Mouse (Mus musculus) kidney, postnatal 36 days (tissue): Measurements from ENCODE around the gene Emcn.

Experiments
- DNase-seq, 2 experiments: peaks; one replicate each; pipeline ENCODE4 v3.0.0; 2021 to 2022; ENCODE audit warnings: mixed read lengths in 2 of 2

Emcn gene

GRCm38 (mm10) chr3:137340938-137341337, at the start of gene Emcn:
Emcn (plus strand) TSS chr3:137341067.
- DNase-seq = peak; percentile 56 to 58

GRCm38 (mm10) chr3:137293174-137293591, 47.7 kb upstream of the Emcn start:
- peak; percentile 7 for DNase-seq

GRCm38 (mm10) chr3:137298230-137298629, 42.6 kb upstream of the Emcn start:
- DNase-seq = no peak

- DNase-seq = no peak
Measured at GRCm38 (mm10) chr3:137300210-137300609, 40.7 kb upstream of the Emcn start.

- DNase-seq = no peak
Measured at GRCm38 (mm10) chr3:137301195-137301594, 39.7 kb upstream of the Emcn start.

- no peak for DNase-seq
Measured at GRCm38 (mm10) chr3:137302804-137303203, 38.1 kb upstream of the Emcn start.

- no peak for DNase-seq
Measured at GRCm38 (mm10) chr3:137309959-137310358, 30.9 kb upstream of the Emcn start.

- no peak for DNase-seq
Measured at GRCm38 (mm10) chr3:137312540-137312939, 28.3 kb upstream of the Emcn start.

GRCm38 (mm10) chr3:137313775-137314362, 27.0 kb upstream of the Emcn start:
- DNase-seq = no peak

- no peak for DNase-seq
Measured at GRCm38 (mm10) chr3:137318371-137318770, 22.5 kb upstream of the Emcn start.

GRCm38 (mm10) chr3:137319950-137320349, 20.9 kb upstream of the Emcn start:
- DNase-seq = no peak

GRCm38 (mm10) chr3:137322304-137322703, 18.6 kb upstream of the Emcn start:
- peak; percentile 53 to 67 for DNase-seq

GRCm38 (mm10) chr3:137329898-137330297, 11.0 kb upstream of the Emcn start:
- DNase-seq = no peak

- peak in 1 of 2 experiments; percentile 17 for DNase-seq
Measured at GRCm38 (mm10) chr3:137330950-137331349, 9.9 kb upstream of the Emcn start.

- DNase-seq = no peak
Measured at GRCm38 (mm10) chr3:137332531-137332930, 8.3 kb upstream of the Emcn start.

GRCm38 (mm10) chr3:137335957-137336356, 4.9 kb upstream of the Emcn start:
- DNase-seq = no peak

- peak; percentile 28 to 60 for DNase-seq
Measured at GRCm38 (mm10) chr3:137343446-137343845, 2.6 kb downstream of the Emcn start.

GRCm38 (mm10) chr3:137351882-137352281, 11.0 kb downstream of the Emcn start:
- DNase-seq = no peak

- no peak for DNase-seq
Measured at GRCm38 (mm10) chr3:137356697-137357096, 15.8 kb downstream of the Emcn start.

- no peak for DNase-seq
Measured at GRCm38 (mm10) chr3:137367123-137367825, 26.4 kb downstream of the Emcn start.

- DNase-seq = no peak
Measured at GRCm38 (mm10) chr3:137367826-137368325, 27.0 kb downstream of the Emcn start.

- no peak for DNase-seq
Measured at GRCm38 (mm10) chr3:137372854-137373253, 32.0 kb downstream of the Emcn start.

GRCm38 (mm10) chr3:137382311-137382710, 41.4 kb downstream of the Emcn start:
- DNase-seq = no peak

GRCm38 (mm10) chr3:137395588-137395987, 54.7 kb downstream of the Emcn start:
- DNase-seq = no peak
